Mouse (Mus musculus) layer of hippocampus, postnatal 25 days (tissue): ENCODE data around the gene Pdcd10. TPM values are rescaled to one million over a fixed set of nuclear protein-coding genes. Genes with fewer than 3 reads are reported as not detected.
A peak's percentile ranks its signal among the peaks of the same experiment; 100 is the strongest.

Source experiments
- DNase-seq, 2 experiments: peaks; one replicate each; pipeline ENCODE4 v3.0.0; 2022; ENCODE audit warnings: mixed read lengths in 2 of 2, low spot score in 1 of 2; ENCODE audit errors: extremely low spot score in 1 of 2
- total RNA-seq, 2 experiments: library from RNA; stranded (reverse); gene quantifications; 2 replicates each; pipeline ENCODE4 v1.2.3; 2021

The Pdcd10 gene
- total RNA-seq: 10 to 100 TPM; 54.6 to 60.2 TPM

DNA sequence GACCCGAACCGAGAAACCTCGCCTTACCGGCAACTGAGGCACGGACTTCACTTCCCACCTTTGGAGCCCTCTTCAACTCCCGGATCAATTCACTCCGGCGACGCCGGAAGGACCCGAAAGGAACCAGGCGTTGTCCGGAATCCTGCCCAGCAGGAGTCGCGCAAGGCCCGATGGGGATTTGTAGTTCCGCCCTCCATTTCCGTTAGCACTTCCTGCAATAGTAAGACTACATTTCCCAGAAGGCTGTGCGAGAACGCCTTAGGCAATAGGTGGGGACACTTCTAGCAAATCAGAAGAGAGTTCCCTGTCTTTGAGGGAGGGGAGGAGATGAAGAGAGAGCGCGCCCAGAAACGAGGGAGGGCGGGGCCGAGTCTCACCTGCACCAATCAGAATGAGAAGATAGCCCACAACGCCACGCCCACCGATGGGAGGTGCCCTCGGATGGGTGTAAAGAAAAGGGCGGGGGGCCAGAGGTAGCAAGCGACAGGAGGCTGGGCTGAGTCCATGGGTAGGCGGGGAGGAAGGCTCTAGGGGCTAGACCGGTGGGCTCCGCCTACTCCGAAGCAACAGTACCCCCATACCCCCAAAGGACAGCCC is at the start of gene Pdcd10:
Gene Pdcd10 (minus strand): TSS at position 162 of the 597 bp plus-strand sequence.
- peak; percentile 84 to 93 for DNase-seq

GRCm38 (mm10) chr3:75584898-75585297 is 28.2 kb upstream of the Pdcd10 start:
- DNase-seq: no peak

DNA sequence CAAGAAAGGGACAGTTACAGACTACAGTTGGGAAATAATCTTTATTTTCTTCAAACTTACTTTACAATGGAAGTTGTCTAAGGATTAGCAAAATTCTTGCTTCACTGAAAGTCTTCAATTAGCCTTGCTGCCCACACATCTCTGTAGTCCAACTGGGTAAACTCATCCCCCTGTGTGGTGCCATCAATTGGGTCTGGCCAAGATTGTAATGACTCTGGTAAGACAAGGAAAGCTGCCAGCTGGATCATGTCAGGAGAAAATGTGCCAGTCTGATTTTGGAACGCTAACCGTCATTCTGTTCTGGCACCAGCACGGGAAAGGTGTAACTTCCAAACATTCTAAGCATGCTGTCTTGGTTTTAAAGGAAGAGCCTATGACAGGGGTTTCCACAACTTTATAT is 26.6 kb upstream of the Pdcd10 start:
- no peak for DNase-seq

GRCm38 (mm10) chr3:75579352-75579751 is 22.7 kb upstream of the Pdcd10 start:
- peak in 1 of 2 experiments; percentile 16 for DNase-seq

GRCm38 (mm10) chr3:75575582-75575981 is 18.9 kb upstream of the Pdcd10 start:
- no peak for DNase-seq

DNA sequence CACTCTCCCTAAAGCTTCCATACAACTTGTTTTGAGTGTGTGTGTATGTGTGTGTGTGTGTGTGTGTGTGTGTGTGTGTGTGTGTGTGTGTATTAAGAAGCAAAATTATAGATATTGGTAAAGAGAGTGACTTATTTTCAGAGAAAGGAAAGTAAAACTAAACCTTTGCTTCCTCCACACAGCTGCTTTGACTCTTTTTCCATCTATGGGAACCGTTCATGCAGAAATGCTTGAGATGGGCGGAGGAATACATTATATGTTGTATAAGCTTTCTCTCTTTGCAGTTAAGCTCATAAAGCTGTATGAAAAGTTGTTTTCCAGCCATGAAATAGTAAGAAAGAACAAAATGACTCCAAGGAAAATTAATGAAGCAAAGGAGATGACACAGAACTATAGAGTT is 17.4 kb upstream of the Pdcd10 start:
- DNase-seq: no peak

GRCm38 (mm10) chr3:75557292-75557691 is 636 bp upstream of the Pdcd10 start, which contains the start of gene Serpini1:
Gene Serpini1, plus strand, starts transcription at chr3:75557547.
- DNase-seq: peak; percentile 80 to 91

GRCm38 (mm10) chr3:75556121-75556694 is 448 bp downstream of the Pdcd10 start:
- no peak for DNase-seq

DNA sequence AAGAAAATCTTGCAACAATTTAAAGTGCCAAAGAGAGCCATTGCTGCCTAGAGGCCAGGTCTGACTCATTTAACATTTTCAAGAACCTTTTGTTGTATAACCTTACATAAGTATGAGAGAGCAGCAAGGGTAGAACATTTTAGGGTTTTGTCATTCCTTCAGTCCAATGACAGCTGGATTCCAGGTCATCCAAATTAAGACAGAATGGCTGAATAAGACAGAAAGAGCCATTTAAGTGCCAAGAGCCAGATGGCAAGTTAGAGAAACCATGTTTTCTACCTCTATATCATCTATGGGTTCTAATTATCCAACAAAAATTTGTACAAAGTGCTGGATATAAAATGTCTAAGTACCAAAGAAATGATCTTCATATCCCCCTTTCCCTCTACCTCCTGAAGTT is 5.4 kb downstream of the Pdcd10 start:
- DNase-seq: no peak

DNA sequence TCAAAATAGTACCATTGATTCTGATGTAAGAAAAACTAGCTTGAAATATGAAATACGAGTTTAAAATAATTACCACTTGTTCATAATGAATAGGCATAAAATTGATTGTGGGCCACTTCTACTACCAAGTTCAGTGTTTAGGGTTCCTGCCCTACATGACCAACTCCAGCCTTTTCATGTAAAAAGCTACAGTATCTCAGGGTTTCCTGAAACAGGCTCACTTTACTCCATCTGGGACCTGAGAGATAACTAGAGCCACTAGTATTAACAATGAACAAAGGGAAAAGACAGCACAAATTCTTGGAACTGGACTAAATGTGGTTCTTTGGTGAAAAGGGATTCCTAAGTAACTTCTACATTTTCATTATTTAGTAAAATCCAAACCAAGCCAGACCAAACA is 12.4 kb downstream of the Pdcd10 start:
- DNase-seq: no peak

DNA sequence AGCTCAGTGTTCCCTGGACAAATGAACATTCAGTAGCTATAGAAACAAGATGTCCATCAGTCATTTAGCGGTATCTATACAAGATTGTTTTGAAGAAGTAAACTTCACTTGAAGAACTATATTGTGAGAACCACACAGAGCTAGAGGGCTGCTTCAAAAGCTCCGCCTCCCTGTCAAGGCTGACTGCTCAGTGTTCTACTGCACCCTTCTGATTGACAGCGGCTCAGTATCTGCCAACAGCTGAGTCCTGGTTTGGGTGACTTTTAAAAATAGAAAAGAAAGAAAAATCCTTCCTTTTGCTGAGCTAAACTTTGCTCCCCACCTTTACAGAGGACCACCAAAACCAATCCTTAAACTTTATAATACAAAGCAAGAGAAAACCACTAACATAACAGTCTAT is 13.8 kb downstream of the Pdcd10 start:
- DNase-seq: no peak

DNA sequence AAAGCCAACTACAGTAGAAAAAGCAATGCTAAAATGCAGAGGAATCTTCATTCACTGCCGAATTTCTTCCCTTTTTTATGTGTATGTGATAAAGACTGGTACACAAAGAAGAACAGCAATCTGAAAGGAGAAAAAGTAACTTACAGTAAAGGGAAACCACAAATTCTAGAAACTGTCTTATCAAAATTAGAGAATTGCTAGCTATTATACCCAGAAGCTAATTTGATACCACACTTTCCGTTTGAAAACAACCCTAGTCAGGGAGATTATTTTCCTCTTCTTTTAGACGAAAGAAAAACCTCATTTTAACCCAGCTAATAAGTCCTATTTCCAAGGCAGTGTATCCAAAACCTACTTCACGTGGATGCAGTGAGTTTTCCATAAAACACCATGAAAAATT is 15.4 kb downstream of the Pdcd10 start:
- DNase-seq: no peak

- DNase-seq: no peak
Observed at GRCm38 (mm10) chr3:75534045-75534834, 22.4 kb downstream of the Pdcd10 start.

DNA sequence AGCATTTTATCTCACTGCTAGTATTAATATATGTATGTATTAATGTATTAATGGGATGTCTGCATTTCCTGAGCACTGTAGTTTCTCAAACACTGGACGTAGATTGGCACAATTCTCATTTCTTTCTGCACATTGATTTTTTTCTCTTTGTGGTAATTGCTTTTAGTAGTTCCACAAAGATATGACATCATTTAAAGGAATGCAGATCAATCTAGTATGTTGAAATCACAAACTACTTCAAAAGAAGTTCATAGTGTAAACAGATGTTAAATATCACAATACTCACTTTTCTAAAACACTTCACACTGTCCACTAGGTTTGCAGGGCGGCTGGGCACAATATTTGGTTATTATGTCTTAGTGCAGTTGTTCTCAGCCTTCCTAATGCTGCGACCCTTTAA is 25.6 kb downstream of the Pdcd10 start:
- no peak for DNase-seq

- no peak for DNase-seq
Observed at GRCm38 (mm10) chr3:75522527-75522926, 34.1 kb downstream of the Pdcd10 start.

- no peak for DNase-seq
Observed at GRCm38 (mm10) chr3:75521314-75521713, 35.3 kb downstream of the Pdcd10 start.

- DNase-seq: peak; percentile 23 to 81
Observed at GRCm38 (mm10) chr3:75517631-75518250, 38.9 kb downstream of the Pdcd10 start.

- DNase-seq: no peak
Observed at GRCm38 (mm10) chr3:75498961-75499960, 57.4 kb downstream of the Pdcd10 start.

DNA sequence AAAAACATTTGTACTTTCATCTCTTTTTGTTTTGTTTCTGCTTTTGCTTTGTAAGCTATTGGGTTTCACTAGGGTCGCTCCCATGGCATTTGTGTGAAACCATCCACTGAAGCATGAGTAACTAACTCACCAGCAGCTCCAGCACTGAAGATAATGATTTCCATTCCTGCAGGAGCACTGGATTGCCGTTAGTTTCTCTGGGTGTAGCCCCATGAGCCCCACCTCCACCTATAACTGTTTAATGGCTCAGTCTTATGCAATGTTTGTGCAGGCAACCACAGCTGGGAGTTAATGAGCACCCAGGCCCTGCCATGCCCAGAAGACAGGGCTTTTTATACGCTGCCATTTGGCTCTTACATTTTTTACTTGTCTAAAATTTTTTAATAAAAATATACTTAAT is 63.7 kb downstream of the Pdcd10 start:
- no peak for DNase-seq

- no peak for DNase-seq
Observed at GRCm38 (mm10) chr3:75482056-75482455, 74.6 kb downstream of the Pdcd10 start, which contains the start of gene Wdr49. Gene Wdr49, minus strand, starts transcription at chr3:75482156.
